Mouse (Mus musculus): ENCODE results near the gene Vat1l. TPM values are rescaled to one million over a fixed set of nuclear protein-coding genes. Genes with fewer than 3 reads are reported as not detected.
A peak's percentile ranks its signal among the peaks of the same experiment; 100 is the strongest.

Vat1l gene
- polyA plus RNA-seq, 1 experiment from 2014 or later = 16.1 TPM

DNA sequence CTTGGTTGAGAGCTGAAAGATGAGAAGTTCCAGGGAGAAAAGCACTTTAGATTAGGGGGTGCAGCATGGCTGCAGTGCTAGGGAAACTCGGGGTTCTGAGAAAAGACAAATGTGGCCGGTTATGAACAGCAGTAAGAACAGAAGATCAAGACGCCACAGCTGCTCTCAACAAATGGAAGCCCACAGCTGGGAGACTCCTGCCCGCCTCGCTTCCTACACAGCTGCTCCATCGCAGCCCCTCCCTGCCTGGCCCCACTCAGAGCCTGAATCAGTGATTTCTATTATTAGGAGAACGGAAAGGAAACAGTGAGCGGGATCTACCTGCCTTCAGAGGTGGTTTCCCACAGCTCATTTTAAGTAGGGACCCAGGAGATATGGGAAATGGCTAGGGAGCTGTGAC lies 69.1 kb downstream of the Vat1l start:
- H3K4me3 ChIP-seq (ENCODE audit: low read depth, low read length) = no peak overlapping the region
- WGBS = 86% methylated on average over 8 of the region's 8 CpGs
- no peak for ATAC-seq (ENCODE audit: low FRiP score)

DNA sequence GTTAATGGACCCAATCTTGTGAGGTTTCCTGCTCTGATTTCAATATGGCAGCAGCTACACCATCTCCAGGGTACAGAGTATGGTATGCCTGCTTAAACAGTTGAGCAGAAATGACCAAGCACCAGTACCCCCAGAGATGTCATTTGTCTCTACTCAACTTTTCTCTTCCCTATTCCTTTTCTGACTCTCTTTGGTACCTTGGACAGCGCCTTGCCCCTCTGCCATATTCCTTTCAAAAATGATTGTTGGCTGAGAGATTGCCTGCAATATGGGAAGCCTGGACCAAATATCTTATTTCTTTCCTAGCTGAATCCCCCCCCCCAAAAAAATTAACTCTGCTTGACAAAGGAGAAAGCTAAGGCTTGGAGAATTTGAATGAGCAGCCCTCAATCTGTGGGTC lies 75.7 kb downstream of the Vat1l start:
- no peak for DNase-seq (ENCODE audit: low spot score, missing footprints)
- WGBS = 72% methylated on average over 1 of the region's 1 CpGs
- Histone ChIP-seq H3K4me1 (ENCODE audit: control insufficient read depth, insufficient read depth, low read length) (no peaks in the 10 kb centered on the region), H3K27me3 (ENCODE audit: control insufficient read depth, insufficient read depth, low read length) (no peaks in the 10 kb centered on the region), H3K27ac (ENCODE audit: low read depth, low read length) (no peak overlapping the region), H3K36me3 (ENCODE audit: control insufficient read depth, insufficient read depth, low read length) (no peaks in the 10 kb centered on the region), H3K4me2 (no peak overlapping the region), H3K9me3 (ENCODE audit: control insufficient read depth, low read length) (no peaks in the 10 kb centered on the region), H3K4me3 (ENCODE audit: low read depth, low read length) (no peak overlapping the region), H3K9ac (ENCODE audit: low read length) (no peak overlapping the region)
- ATAC-seq (ENCODE audit: low FRiP score) = no peak

More for the DNA sequence above, 69.1 kb downstream of the Vat1l start:
- no peaks in the 10 kb centered on the region for H3K27me3 ChIP-seq (ENCODE audit: control insufficient read depth, insufficient read depth, low read length)
- no peak overlapping the region for H3K9ac ChIP-seq (ENCODE audit: low read length)
- H3K9me3 ChIP-seq (ENCODE audit: control insufficient read depth, low read length) = no peaks in the 10 kb centered on the region
- no peak overlapping the region for H3K4me2 ChIP-seq
- no peaks in the 10 kb centered on the region for H3K4me1 ChIP-seq (ENCODE audit: control insufficient read depth, insufficient read depth, low read length)
- H3K36me3 ChIP-seq (ENCODE audit: control insufficient read depth, insufficient read depth, low read length) = no peaks in the 10 kb centered on the region
- DNase-seq (ENCODE audit: low spot score, missing footprints) = no peak
- no peak overlapping the region for H3K27ac ChIP-seq (ENCODE audit: low read depth, low read length)

DNA sequence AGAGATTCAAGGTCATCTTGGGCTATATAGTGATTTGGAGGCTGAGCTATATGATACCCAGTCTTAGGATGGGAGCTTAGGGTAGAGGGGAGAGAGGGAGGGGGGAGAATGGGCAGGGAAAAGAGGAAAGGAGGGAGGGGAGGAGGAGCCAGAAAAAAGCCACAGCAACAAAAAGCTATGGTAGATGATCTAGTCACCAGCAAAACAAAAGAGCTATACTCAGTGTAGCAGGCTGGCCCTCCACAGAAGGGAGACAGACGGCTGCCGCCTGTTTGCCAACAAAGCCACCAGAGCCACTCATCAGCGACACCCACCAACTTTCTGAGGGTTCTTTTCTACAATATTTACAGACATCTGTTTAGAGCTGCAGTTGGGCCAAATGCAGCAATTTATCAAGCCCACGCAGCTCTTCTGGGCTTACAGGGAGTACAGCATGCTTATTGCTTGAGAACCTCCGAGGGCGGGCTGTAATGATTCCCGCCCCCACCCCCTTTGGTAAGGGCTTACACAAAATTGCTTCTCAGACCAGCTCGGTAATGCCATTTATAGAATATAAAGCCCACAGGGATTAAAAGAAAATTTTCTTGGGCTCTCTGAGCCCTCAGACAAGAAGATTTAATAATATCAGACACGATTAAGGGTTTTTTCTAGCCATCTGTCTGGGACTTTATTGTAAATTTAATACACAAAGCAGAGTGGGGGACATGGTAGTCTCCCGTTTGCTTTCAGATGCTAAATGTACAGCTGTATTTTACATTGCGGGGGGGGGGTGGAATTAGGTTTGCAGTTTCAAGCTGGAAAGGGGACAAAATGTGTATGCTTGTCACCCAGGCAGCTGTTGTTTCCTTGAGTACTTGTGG lies 89.7 kb downstream of the Vat1l start:
- no peaks in the 10 kb centered on the region for H3K36me3 ChIP-seq (ENCODE audit: control insufficient read depth, insufficient read depth, low read length)
- WGBS = 56% methylated on average over 11 of the region's 11 CpGs
- H3K9me3 ChIP-seq (ENCODE audit: control insufficient read depth, low read length) = no peaks in the 10 kb centered on the region
- H3K27me3 ChIP-seq (ENCODE audit: control insufficient read depth, insufficient read depth, low read length) = no peaks in the 10 kb centered on the region
- 0 out of 2 replicates have a peak overlapping the region, but pooled peaks have one; percentile 24 for H3K9ac ChIP-seq (ENCODE audit: low read length)
- DNase-seq (ENCODE audit: low spot score, missing footprints) (peak; percentile 88), ATAC-seq (ENCODE audit: low FRiP score) (peak; percentile 68)
- H3K4me3 ChIP-seq (ENCODE audit: low read depth, low read length) = no peak overlapping the region
- H3K4me2 ChIP-seq = no peak overlapping the region
- H3K27ac ChIP-seq (ENCODE audit: low read depth, low read length) = peak overlapping the region; percentile 80
- peaks cover 20% of the 10 kb centered on the region for H3K4me1 ChIP-seq (ENCODE audit: control insufficient read depth, insufficient read depth, low read length)

DNA sequence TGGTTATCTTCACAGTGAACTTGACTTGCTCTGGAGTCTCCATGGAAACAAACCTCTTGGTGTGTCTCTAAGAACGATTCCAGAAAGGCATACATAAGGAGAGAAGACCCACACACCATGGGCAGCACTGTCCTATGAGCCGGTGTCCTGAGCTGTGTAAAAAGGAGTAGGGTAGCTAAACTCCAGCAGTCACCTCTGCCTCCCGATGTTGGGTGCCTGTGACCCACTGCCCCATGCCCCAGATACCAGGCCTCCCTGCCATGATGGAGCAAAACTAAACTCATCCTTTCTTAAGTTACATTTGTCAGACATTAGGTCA lies 90.3 kb downstream of the Vat1l start:
- Histone ChIP-seq H3K4me2 (no peak overlapping the region), H3K36me3 (ENCODE audit: control insufficient read depth, insufficient read depth, low read length) (no peaks in the 10 kb centered on the region), H3K4me1 (ENCODE audit: control insufficient read depth, insufficient read depth, low read length) (peaks cover 20% of the 10 kb centered on the region), H3K9ac (ENCODE audit: low read length) (no peak overlapping the region), H3K9me3 (ENCODE audit: control insufficient read depth, low read length) (no peaks in the 10 kb centered on the region), H3K27ac (ENCODE audit: low read depth, low read length) (peak overlapping the region; percentile 80; the same call in 1 of the 2 replicates), H3K4me3 (ENCODE audit: low read depth, low read length) (no peak overlapping the region), H3K27me3 (ENCODE audit: control insufficient read depth, insufficient read depth, low read length) (no peaks in the 10 kb centered on the region)
- ATAC-seq (ENCODE audit: low FRiP score) (peak; percentile 12; the same call in 1 of the 2 replicates), DNase-seq (ENCODE audit: low spot score, missing footprints) (no peak)
- 71% methylated on average over 3 of the region's 3 CpGs for WGBS

DNA sequence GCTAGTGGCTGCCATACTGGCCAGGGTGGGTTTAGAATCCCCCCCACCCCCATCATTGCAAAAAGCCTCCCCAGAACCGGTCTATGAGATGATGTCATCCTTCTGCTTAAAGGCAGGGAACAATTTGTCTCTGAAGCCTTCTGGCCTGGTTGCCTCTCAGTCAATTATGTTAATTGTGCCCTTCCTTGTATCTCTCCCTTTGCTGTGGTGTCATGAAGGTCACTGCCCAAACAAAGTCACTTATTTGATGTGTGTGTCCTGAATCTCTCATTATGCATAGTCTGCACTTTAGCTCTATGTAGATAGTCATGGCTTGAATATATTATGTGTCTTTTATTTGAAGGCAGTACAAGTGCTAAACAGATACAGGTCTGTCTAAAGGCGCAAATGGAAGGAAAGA lies 92.8 kb downstream of the Vat1l start:
- H3K9me3 ChIP-seq (ENCODE audit: control insufficient read depth, low read length) = no peaks in the 10 kb centered on the region
- DNase-seq (ENCODE audit: low spot score, missing footprints) = peak; percentile 84
- no peaks in the 10 kb centered on the region for H3K36me3 ChIP-seq (ENCODE audit: control insufficient read depth, insufficient read depth, low read length)
- H3K4me2 ChIP-seq = no peak overlapping the region
- no peak overlapping the region for H3K9ac ChIP-seq (ENCODE audit: low read length)
- no peak overlapping the region for H3K4me3 ChIP-seq (ENCODE audit: low read depth, low read length)
- whole genome bisulfite sequencing = 31% methylated on average over 2 of the region's 2 CpGs
- no peaks in the 10 kb centered on the region for H3K27me3 ChIP-seq (ENCODE audit: control insufficient read depth, insufficient read depth, low read length)
- no peak overlapping the region for H3K27ac ChIP-seq (ENCODE audit: low read depth, low read length)
- H3K4me1 ChIP-seq (ENCODE audit: control insufficient read depth, insufficient read depth, low read length) = peaks cover 20% of the 10 kb centered on the region
- peak; percentile 56 for ATAC-seq (ENCODE audit: low FRiP score)

DNA sequence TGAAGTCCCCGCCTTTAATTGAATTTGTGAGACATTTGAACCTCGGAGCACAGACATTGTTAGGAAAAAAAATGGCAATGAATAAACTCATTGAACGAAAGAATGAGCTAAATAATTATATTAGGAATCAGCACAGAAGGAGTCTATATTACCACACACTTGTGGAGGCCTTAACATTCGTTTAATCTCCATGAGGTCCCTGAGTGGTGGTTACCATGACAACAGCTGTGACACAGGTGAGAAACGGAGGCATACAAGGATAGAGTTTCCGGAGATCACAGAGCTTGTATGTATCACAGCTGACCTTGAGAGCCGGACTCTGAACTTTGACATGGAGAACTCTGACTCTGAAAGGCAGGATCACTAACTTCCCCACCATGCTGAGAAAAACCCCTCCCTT lies 94.7 kb downstream of the Vat1l start:
- Histone ChIP-seq H3K4me3 (ENCODE audit: low read depth, low read length) (no peak overlapping the region), H3K9me3 (ENCODE audit: control insufficient read depth, low read length) (no peaks in the 10 kb centered on the region), H3K9ac (ENCODE audit: low read length) (no peak overlapping the region), H3K36me3 (ENCODE audit: control insufficient read depth, insufficient read depth, low read length) (no peaks in the 10 kb centered on the region), H3K4me1 (ENCODE audit: control insufficient read depth, insufficient read depth, low read length) (peaks cover 14% of the 10 kb centered on the region), H3K27ac (ENCODE audit: low read depth, low read length) (no peak overlapping the region), H3K4me2 (no peak overlapping the region), H3K27me3 (ENCODE audit: control insufficient read depth, insufficient read depth, low read length) (no peaks in the 10 kb centered on the region)
- DNase-seq (ENCODE audit: low spot score, missing footprints) = peak; percentile 26
- no peak for ATAC-seq (ENCODE audit: low FRiP score)
- 75% methylated on average over 7 of the region's 7 CpGs for WGBS

DNA sequence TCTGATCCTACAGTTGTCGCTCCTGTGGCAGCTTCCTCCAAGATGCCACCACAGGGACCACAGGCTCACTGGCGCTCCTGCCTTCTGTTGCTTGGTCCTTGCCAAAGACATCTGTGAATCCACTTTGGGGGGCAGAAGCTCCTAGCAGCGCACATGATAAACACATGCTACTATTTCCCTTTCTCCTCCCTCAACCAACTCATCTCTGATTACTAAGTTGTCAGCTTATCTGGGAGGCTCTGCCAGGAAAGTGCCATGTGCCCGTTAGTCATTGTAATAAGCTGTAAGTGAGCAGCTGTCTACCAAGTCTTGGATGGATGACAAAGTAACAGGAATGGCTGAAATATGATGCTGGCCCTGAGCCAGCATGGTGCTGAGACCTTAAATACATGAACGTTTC lies 100.9 kb downstream of the Vat1l start:
- ATAC-seq (ENCODE audit: low FRiP score) (no peak), DNase-seq (ENCODE audit: low spot score, missing footprints) (no peak)

DNA sequence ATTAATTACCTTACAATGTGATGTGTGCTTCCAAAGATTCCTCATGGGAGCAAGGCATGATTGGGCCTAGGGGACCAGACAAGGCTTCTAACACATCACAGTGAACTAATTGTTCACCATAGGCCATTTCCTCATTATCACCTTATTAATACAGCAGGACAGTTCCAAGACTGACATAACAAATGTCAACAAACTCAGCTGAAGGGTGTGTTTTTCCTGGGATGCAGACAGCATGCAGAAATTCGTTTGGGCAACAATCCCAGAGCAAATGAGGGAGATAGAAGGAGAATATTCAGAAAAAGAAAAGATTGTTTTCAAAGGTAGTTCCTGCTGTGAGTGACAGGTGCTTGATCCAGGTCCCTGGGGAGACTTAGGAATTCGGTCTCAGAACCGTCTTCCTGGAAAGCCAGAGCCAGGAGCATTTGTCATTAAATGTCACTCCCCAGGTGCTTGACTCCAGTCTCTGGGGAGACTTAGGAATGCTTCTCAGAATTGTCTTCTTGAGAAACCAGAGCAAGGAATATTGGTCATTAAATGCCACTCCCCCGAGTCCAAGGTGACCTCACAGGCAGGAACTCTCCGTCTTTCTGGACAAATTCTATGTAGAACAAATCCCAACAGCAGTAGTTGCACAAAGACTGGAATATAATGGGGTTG lies 109.4 kb downstream of the Vat1l start:
- no peaks in the 10 kb centered on the region for H3K36me3 ChIP-seq (ENCODE audit: control insufficient read depth, insufficient read depth, low read length)
- H3K4me1 ChIP-seq (ENCODE audit: control insufficient read depth, insufficient read depth, low read length) = no peaks in the 10 kb centered on the region
- no peak overlapping the region for H3K4me3 ChIP-seq (ENCODE audit: low read depth, low read length)
- H3K9ac ChIP-seq (ENCODE audit: low read length) = no peak overlapping the region
- no peaks in the 10 kb centered on the region for H3K9me3 ChIP-seq (ENCODE audit: control insufficient read depth, low read length)
- ATAC-seq (ENCODE audit: low FRiP score) (no peak), DNase-seq (ENCODE audit: low spot score, missing footprints) (no peak)
- WGBS = 52% methylated on average over 5 of the region's 5 CpGs
- no peaks in the 10 kb centered on the region for H3K27me3 ChIP-seq (ENCODE audit: control insufficient read depth, insufficient read depth, low read length)
- H3K27ac ChIP-seq (ENCODE audit: low read depth, low read length) = no peak overlapping the region
- no peak overlapping the region for H3K4me2 ChIP-seq

More for the DNA sequence above, 100.9 kb downstream of the Vat1l start:
- no peak overlapping the region for H3K27ac ChIP-seq (ENCODE audit: low read depth, low read length)
- 89% methylated on average over 5 of the region's 5 CpGs for WGBS
- no peaks in the 10 kb centered on the region for H3K27me3 ChIP-seq (ENCODE audit: control insufficient read depth, insufficient read depth, low read length)
- no peak overlapping the region for H3K4me2 ChIP-seq
- H3K4me3 ChIP-seq (ENCODE audit: low read depth, low read length) = no peak overlapping the region
- H3K36me3 ChIP-seq (ENCODE audit: control insufficient read depth, insufficient read depth, low read length) = no peaks in the 10 kb centered on the region
- no peak overlapping the region for H3K9ac ChIP-seq (ENCODE audit: low read length)
- H3K4me1 ChIP-seq (ENCODE audit: control insufficient read depth, insufficient read depth, low read length) = no peaks in the 10 kb centered on the region
- no peaks in the 10 kb centered on the region for H3K9me3 ChIP-seq (ENCODE audit: control insufficient read depth, low read length)

DNA sequence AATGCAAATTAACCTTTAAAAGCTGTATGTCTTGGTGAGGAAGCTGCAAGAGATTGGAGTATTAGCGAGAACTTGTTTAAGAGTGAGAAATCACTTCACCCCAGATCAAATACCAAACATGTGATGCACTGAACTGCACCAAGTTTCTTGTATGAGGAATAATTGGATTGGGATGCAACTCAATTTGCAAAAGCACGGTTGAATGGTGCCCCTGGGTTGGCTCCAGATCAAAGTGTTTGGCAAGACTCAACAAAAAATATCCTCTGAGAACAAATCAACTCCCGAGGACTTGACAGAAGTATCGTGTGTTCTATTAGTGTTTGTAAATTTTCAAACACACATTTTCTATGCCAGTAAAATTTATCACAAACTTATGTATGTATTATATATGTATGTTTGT lies 112.7 kb downstream of the Vat1l start:
- Histone ChIP-seq H3K9ac (ENCODE audit: low read length) (no peak overlapping the region), H3K27ac (ENCODE audit: low read depth, low read length) (no peak overlapping the region), H3K9me3 (ENCODE audit: control insufficient read depth, low read length) (no peaks in the 10 kb centered on the region), H3K4me1 (ENCODE audit: control insufficient read depth, insufficient read depth, low read length) (no peaks in the 10 kb centered on the region), H3K36me3 (ENCODE audit: control insufficient read depth, insufficient read depth, low read length) (no peaks in the 10 kb centered on the region), H3K4me2 (no peak overlapping the region), H3K27me3 (ENCODE audit: control insufficient read depth, insufficient read depth, low read length) (no peaks in the 10 kb centered on the region), H3K4me3 (ENCODE audit: low read depth, low read length) (no peak overlapping the region)
- no peak for DNase-seq (ENCODE audit: low spot score, missing footprints)
- WGBS = 79% methylated on average over 4 of the region's 4 CpGs
- ATAC-seq (ENCODE audit: low FRiP score) = no peak

Data from midbrain, embryonic 11.5 days (tissue).